Mouse (Mus musculus) bone marrow, adult 2 months (tissue): ENCODE results near the gene Dpp3.

Source experiments
- CTCF ChIP-seq: fragments of 200-500 bp; IDR thresholded peaks from 2 replicates; pipeline ENCODE4 v1.5.1; 2011; ENCODE audit warnings: low read length, control low read depth; ENCODE audit not compliant: control insufficient read depth, insufficient read depth
- POLR2A ChIP-seq: fragments of 200-500 bp; IDR thresholded peaks from 2 replicates; pipeline ENCODE4 v1.6.1; 2011; ENCODE audit warnings: low read depth, mild to moderate bottlenecking, control low read depth, low read length, borderline replicate concordance; ENCODE audit not compliant: control insufficient read depth

GRCm38 (mm10) chr19:4945540-4945939 lies 17.5 kb upstream of the Dpp3 start:
- TF ChIP-seq CTCF (no peak), POLR2A (no peak)
